Comparison of ENCODE assay signal across 8 mouse cellular contexts in genomic region chr15:99875334-99875869, GRCm38 (mm10). TPM values are rescaled to one million over a fixed set of nuclear protein-coding genes. Genes with fewer than 3 reads are reported as not detected.
DNase-seq lines count a peak whose midpoint lies in the region; ATAC-seq and TF ChIP-seq lines count a peak whose summit lies in the region.

Gene Lima1, minus strand, starts transcription at chr15:99875456.

- DNase-seq in WW6 (ENCODE audit: low read depth, low spot score), result peak; percentile 77
- DNase-seq in cerebellum, postnatal 4 days (ENCODE audit: low spot score in 2 of 2), result peak; percentile 68 to 85
- peak; percentile 94 for DNase-seq in gastrocnemius, adult 2 months
- DNase-seq in hindbrain, postnatal 0 days (ENCODE audit: low spot score), result peak; percentile 96
- peak; percentile 81 for DNase-seq in left cerebral cortex, adult 2 months (ENCODE audit: extremely low spot score in 1 of 2, low spot score in 2 of 2)
- DNase-seq in right cerebral cortex, adult 2 months (ENCODE audit: low spot score in 2 of 2), result peak; percentile 71 to 78
- peak; percentile 91 for DNase-seq in urinary bladder, postnatal 14 days (ENCODE audit: low spot score)

- H3K4me1 ChIP-seq in hindbrain, postnatal 0 days (ENCODE audit: insufficient read depth, low read length), result peaks cover 7% of the 10 kb centered on the region; the same call in 1 of the 2 replicates

- under 1% methylated on average over 31 of the region's 38 CpGs for WGBS in hindbrain, postnatal 0 days

- intact Hi-C loops in gastrocnemius, adult 2 months (cut with DNase I), result no loop called here
- intact Hi-C loops in left cerebral cortex, adult 2 months (cut with DNase I), result no loop called here

- H3K4me3 ChIP-seq in gastrocnemius, adult 2 months, result peak within 1 kb of the TSS; percentile 88
- H3K4me3 ChIP-seq in hindbrain, postnatal 0 days (ENCODE audit: low read length), result peak within 1 kb of the TSS; percentile 81
- H3K4me3 ChIP-seq in left cerebral cortex, adult 2 months, result peak within 1 kb of the TSS; percentile 68

- peak; percentile 96 for ATAC-seq in hindbrain, postnatal 0 days
- ATAC-seq in megakaryocyte, adult 5-6 weeks (ENCODE audit: poor library complexity, severe bottlenecking), result peak; percentile 99

- no peaks in the 10 kb centered on the region for H3K9me3 ChIP-seq in hindbrain, postnatal 0 days (ENCODE audit: low read length)

- peak within 1 kb of the TSS; percentile 57 for H3K9ac ChIP-seq in hindbrain, postnatal 0 days (replicated peaks; ENCODE audit: low read length)

- TF ChIP-seq CTCF in gastrocnemius, adult 2 months (IDR thresholded peaks at IDR 0.05), result no peak
- no peak for TF ChIP-seq CTCF in hindbrain, postnatal 0 days (IDR thresholded peaks at IDR 0.05; ENCODE audit: low read depth)
- no peak for TF ChIP-seq CTCF in left cerebral cortex, adult 2 months (IDR thresholded peaks at IDR 0.05)

- no peaks in the 10 kb centered on the region for H3K27me3 ChIP-seq in hindbrain, postnatal 0 days (ENCODE audit: insufficient read depth, low read length)

- H3K27ac ChIP-seq in gastrocnemius, adult 2 months, result peak within 1 kb of the TSS; percentile 88
- H3K27ac ChIP-seq in hindbrain, postnatal 0 days, result peak within 1 kb of the TSS; percentile 48; the same call in 1 of the 2 replicates
- H3K27ac ChIP-seq in left cerebral cortex, adult 2 months, result peak within 1 kb of the TSS; percentile 61

- peak within 1 kb of the TSS; percentile 91 for H3K4me2 ChIP-seq in hindbrain, postnatal 0 days (ENCODE audit: low read depth, low read length)

- H3K36me3 ChIP-seq in hindbrain, postnatal 0 days (ENCODE audit: insufficient read depth, low read length), result no peaks in the 10 kb centered on the region

RNA-seq across cellular contexts. Expression of gene Lima1, which starts in this region (rescaled TPM):
- 1 to 10 TPM; 7.9 to 9.8 TPM for total RNA-seq in gastrocnemius, adult 2 months (2021)
- total RNA-seq in hindbrain, postnatal 0 days (2014; rRNA removed), result 5.8 and 6.9 TPM in 2 replicates
- polyA plus RNA-seq in hindbrain, postnatal 0 days (2015; fragmentation: Nextera tagmentation; extraction: Ambion mirVana), result 8.0 and 10.4 TPM in 2 replicates
- total RNA-seq in left cerebral cortex, adult 2 months (2021), result 10 to 100 TPM in 1 of 2 experiments, 1 to 10 TPM in 1; 9.9 to 11.0 TPM
- 17.7 and 22.6 TPM in 2 replicates for total RNA-seq in megakaryocyte, adult 5-6 weeks (2015)
- total RNA-seq in megakaryocyte, adult 5-6 weeks (2017), result 27.1 and 37.8 TPM in 2 replicates

Comparison
In these comparisons a context has a peak if more than half of its experiments do, and no peak if none do; other contexts are left out.
1. Peak in every context shown above with its lines: DNase-seq, ATAC-seq, H3K4me3 ChIP-seq and H3K27ac ChIP-seq.